Mouse (Mus musculus) CH12F3 (cell line): ENCODE results near the gene Hspbap1.

ENCODE experiments used
- in situ Hi-C: fragments of 300-500 bp; cut with MboI; formaldehyde crosslinking; loops from 2 replicates; pipeline ENCODE4 v1.14.3; 2020; ENCODE audit warnings: low sequenced_read_pairs

Gene Hspbap1

DNA sequence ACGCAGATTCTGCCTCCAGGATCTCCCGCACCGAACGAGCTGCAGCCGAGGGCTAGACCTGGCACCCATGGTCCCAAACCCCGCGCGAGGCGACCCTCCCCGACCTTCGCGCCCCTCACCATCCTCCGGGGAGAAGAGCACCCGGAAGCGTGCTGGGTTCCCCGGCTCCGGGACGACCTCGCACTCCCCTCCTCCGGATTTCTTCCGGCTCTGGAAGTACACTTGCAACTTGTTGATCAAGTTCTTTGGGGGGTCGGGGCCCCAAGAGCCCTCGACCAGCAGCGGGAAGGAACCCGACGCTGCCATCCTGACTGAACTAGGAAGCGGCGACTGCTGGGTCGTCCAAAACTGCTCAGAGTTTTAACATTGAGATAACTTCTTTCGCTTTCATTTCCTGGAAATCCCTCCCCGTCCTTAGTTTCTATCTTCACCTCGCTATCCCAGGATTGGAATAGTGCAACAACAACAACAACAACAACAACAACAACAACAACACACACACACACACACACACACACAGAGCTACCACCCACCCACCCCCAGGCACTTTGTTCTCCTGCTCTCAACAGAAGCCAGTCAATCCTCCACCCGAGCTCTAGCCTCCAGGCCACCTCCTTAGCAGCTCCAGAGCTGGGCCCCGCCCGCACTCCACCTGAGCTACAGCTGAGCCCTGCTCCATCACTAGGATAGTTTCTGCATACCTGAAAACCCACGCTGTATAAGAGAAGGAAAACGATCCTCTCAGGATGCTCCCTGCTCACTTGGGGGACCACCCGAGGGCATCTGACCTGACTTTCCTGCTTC lies 101.1 kb downstream of the Hspbap1 start, which contains the start of gene Parp14:
Parp14 (minus strand) TSS at position 497 of the 804 bp plus-strand sequence.
- in situ Hi-C loops = no loop called here

DNA sequence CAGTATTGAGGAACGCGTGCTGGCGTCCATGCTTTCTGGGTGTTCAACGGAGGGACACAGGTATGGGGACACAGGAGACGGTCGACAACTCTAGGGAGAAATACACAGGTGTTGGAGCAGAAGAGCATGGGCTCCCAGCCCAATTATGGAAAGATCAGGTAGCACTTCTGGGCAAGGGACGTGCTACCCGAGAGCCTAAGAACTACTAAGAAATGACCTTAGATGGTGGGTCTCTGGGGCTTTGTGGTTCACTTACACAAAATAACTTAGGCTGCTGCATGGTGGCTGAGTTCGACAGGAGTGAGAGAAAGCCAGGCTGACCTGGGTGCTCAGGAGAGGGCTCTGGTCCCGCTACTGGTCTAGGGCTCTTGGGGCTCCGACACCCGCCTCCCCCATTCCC lies 101.7 kb downstream of the Hspbap1 start:
- in situ Hi-C loops = no loop called here

DNA sequence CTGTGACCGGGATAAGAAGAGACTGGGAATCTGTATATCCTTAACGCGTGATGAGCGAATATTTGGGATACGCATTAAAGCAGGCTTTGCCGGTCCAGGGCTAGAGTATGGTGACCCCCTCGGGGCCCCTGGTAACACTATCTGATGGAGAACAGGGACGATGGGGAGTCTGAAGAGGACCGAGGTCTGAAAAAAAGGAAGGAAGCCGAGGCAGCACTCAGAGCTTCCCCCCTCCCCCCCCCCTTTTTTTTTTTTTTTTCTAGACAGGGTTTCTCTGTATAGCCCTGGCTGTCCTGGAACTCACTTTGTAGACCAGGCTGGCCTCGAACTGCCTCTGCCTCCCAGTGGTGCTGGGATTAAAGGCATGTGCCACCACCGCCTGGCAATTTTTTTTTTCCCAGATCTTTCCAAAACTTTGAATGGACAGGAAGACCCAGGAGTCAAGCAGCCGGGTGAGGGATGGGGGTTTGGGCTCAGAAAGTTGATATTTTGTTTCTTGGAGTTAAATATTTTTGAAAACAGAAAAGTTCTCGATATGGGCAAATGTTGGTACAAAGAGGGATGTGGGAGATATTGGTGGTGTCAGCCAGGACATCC lies 102.3 kb downstream of the Hspbap1 start:
- in situ Hi-C loops = no loop called here

DNA sequence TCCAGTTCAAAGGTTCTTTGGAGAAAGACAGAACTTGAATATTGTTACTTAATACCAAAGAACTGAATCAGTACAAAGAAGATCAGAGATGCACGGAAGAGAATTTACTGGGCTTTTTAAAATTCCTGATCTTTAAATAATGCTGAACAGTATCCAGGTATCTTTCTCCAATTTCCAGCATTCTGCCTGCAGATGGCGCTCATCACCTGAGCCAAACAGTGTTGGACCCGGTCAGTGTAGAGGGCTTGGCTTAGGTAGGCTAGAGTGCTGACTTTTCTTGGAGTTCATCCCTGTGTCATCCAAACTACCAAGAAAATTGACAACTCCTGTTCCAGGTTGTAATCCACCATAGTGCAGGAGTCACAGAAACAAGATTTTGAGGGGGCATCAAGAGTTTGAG lies 104.2 kb downstream of the Hspbap1 start:
- in situ Hi-C loops = no loop called here
